Mouse (Mus musculus): ENCODE results near the gene Ifitm1. TPM values are rescaled to one million over a fixed set of nuclear protein-coding genes. Genes with fewer than 3 reads are reported as not detected.

Gene Ifitm1
- polyA plus RNA-seq, 1 experiment from 2014 or later = 91.5 TPM

GRCm38 (mm10) chr7:140982971-140983370, 15.9 kb downstream of the Ifitm1 start:
- H3K4me2 ChIP-seq = no peak overlapping the region
- H3K27me3 ChIP-seq = no peaks in the 10 kb centered on the region

GRCm38 (mm10) chr7:140987182-140988138, 20.4 kb downstream of the Ifitm1 start:
- no peak overlapping the region for H3K9ac ChIP-seq
- 72% methylated on average over 17 of the region's 17 CpGs for WGBS
- H3K4me2 ChIP-seq = no peak overlapping the region
- peaks cover 10% of the 10 kb centered on the region for H3K4me1 ChIP-seq
- H3K27me3 ChIP-seq = no peaks in the 10 kb centered on the region
- H3K27ac ChIP-seq = peak overlapping the region; percentile 22; the same call in 1 of the 2 replicates
- no peaks in the 10 kb centered on the region for H3K36me3 ChIP-seq
- H3K9me3 ChIP-seq = no peaks in the 10 kb centered on the region
- no peak overlapping the region for H3K4me3 ChIP-seq
- ATAC-seq (ENCODE audit: insufficient number of reproducible peaks, insufficient read depth, low FRiP score, low TSS enrichment, low read depth) = no peak

More at GRCm38 (mm10) chr7:140982971-140983370, 15.9 kb downstream of the Ifitm1 start:
- H3K36me3 ChIP-seq = no peaks in the 10 kb centered on the region
- H3K9ac ChIP-seq = no peak overlapping the region
- H3K4me3 ChIP-seq = no peak overlapping the region
- WGBS = 90% methylated on average over 7 of the region's 7 CpGs
- no peaks in the 10 kb centered on the region for H3K4me1 ChIP-seq
- no peak for ATAC-seq (ENCODE audit: insufficient number of reproducible peaks, insufficient read depth, low FRiP score, low TSS enrichment, low read depth)
- H3K9me3 ChIP-seq = no peaks in the 10 kb centered on the region
- no peak overlapping the region for H3K27ac ChIP-seq

DNA sequence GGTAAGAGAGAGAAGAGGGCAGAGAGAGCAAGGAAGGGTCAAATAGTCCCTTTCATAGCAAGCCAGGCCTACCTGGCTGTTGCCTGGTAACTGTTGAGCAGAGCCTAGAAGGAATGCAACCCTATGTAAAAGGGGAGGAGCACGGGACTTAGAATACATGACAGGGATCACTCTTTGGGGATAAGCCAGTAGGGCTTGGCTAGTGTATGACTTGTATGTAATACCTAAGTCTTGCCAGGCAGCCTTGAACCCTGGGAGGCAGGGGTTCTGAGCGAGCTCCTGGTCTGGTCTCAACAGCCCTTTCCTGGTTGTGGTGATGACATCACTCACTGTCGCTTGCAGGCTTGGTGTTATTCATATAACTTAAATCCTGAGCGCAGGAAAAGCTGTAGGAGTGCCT, 22.0 kb downstream of the Ifitm1 start:
- no peak for ATAC-seq (ENCODE audit: insufficient number of reproducible peaks, insufficient read depth, low FRiP score, low TSS enrichment, low read depth)
- H3K4me1 ChIP-seq = peaks cover 10% of the 10 kb centered on the region
- H3K4me3 ChIP-seq = no peak overlapping the region
- no peak overlapping the region for H3K9ac ChIP-seq
- no peak overlapping the region for H3K4me2 ChIP-seq
- no peaks in the 10 kb centered on the region for H3K27me3 ChIP-seq
- H3K9me3 ChIP-seq = no peaks in the 10 kb centered on the region
- 73% methylated on average over 4 of the region's 4 CpGs for WGBS
- no peaks in the 10 kb centered on the region for H3K36me3 ChIP-seq
- no peak overlapping the region for H3K27ac ChIP-seq

DNA sequence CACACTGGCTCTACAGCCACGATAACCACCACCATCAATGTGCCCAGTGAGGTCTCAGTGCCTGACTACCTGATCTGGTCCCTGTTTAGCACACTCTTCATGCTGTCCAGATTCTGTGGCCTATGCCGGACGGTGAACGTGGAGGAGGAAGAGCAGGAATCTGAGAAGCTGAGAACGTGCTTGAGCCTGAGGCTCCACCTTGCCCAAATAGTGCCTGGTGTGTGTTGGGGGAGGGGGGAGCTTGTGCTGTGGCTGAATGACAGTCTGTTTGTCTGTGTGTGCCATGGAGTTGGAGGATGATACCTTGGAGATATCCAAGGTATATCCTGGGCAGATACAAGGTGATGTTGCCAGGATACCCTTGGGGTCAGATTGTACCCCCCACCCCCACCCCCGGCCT, 23.2 kb downstream of the Ifitm1 start:
- no peak for ATAC-seq (ENCODE audit: insufficient number of reproducible peaks, insufficient read depth, low FRiP score, low TSS enrichment, low read depth)
- Histone ChIP-seq H3K36me3 (no peaks in the 10 kb centered on the region), H3K4me3 (no peak overlapping the region), H3K27ac (peak overlapping the region; percentile 22; the same call in 1 of the 2 replicates), H3K4me2 (no peak overlapping the region), H3K4me1 (peaks cover 10% of the 10 kb centered on the region), H3K9me3 (no peaks in the 10 kb centered on the region), H3K27me3 (no peaks in the 10 kb centered on the region), H3K9ac (no peak overlapping the region)
- 49% methylated on average over 6 of the region's 6 CpGs for WGBS

- no peak for ATAC-seq (ENCODE audit: insufficient number of reproducible peaks, insufficient read depth, low FRiP score, low TSS enrichment, low read depth)
- H3K4me1 ChIP-seq = peaks cover 10% of the 10 kb centered on the region
- H3K4me2 ChIP-seq = no peak overlapping the region
- no peaks in the 10 kb centered on the region for H3K27me3 ChIP-seq
- 51% methylated on average over 5 of the region's 5 CpGs for WGBS
- H3K9ac ChIP-seq = no peak overlapping the region
- no peak overlapping the region for H3K4me3 ChIP-seq
- H3K9me3 ChIP-seq = no peaks in the 10 kb centered on the region
- H3K27ac ChIP-seq = 0 out of 2 replicates have a peak overlapping the region, but pooled peaks have one; percentile 22
- H3K36me3 ChIP-seq = no peaks in the 10 kb centered on the region
Observed at GRCm38 (mm10) chr7:140990622-140991021, 23.6 kb downstream of the Ifitm1 start.

DNA sequence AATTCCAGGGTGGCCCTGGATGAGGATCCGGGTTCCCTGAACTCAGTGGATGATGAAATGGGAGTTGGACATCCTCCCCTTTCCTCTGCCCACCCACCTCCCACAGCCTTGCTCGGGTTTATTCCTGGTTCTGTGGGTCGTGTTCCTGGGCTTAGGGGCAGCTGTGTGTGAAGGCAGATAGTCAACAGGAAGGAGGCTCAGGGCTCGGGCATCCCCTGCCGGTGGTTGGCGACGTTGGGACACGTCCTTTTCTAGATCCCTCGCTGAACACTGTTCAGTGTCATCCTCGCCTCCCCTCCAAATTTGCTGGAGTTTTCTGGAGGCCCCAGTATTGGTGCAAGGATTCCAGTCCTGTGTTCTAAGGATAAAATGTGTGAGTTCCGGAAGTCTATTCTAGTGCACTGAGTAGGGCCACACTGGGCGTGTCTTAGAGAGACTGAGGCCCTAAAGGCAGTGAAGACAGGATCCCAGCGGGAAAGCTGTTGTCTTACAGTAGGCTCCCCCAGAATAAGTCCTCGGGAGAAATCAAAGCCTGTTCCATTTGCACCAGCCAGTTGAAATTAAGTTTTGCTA, 24.2 kb downstream of the Ifitm1 start:
- Histone ChIP-seq H3K36me3 (no peaks in the 10 kb centered on the region), H3K4me1 (peaks cover 10% of the 10 kb centered on the region), H3K4me2 (no peak overlapping the region), H3K9me3 (no peaks in the 10 kb centered on the region), H3K4me3 (no peak overlapping the region), H3K27me3 (no peaks in the 10 kb centered on the region), H3K9ac (no peak overlapping the region), H3K27ac (no peak overlapping the region)
- no peak for ATAC-seq (ENCODE audit: insufficient number of reproducible peaks, insufficient read depth, low FRiP score, low TSS enrichment, low read depth)
- 83% methylated on average over 14 of the region's 14 CpGs for WGBS

DNA sequence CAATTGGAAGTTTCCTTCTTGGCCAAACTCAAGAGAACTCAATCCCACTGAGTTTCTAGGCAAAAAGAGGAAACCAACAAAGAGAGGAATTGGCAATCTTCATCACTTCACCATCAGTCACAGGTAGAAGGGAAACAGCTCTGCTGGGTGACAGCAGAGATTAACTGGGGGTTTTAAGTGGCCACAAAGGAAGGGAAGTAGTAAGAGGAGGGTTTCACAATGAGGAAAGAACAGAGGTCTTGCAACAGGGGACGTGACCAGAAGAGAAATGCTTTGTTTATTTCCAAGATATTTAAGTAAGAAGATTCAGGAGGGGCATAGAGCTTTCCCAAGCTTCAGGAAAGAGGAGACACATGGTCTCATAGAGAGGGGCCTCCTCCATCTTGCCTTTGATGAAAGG, 30.8 kb downstream of the Ifitm1 start:
- H3K4me1 ChIP-seq = no peaks in the 10 kb centered on the region
- no peaks in the 10 kb centered on the region for H3K9me3 ChIP-seq
- H3K9ac ChIP-seq = no peak overlapping the region
- H3K27me3 ChIP-seq = no peaks in the 10 kb centered on the region
- H3K4me3 ChIP-seq = no peak overlapping the region
- WGBS = 54% methylated on average over 1 of the region's 1 CpGs
- ATAC-seq (ENCODE audit: insufficient number of reproducible peaks, insufficient read depth, low FRiP score, low TSS enrichment, low read depth) = no peak
- no peak overlapping the region for H3K4me2 ChIP-seq
- no peak overlapping the region for H3K27ac ChIP-seq
- H3K36me3 ChIP-seq = no peaks in the 10 kb centered on the region

DNA sequence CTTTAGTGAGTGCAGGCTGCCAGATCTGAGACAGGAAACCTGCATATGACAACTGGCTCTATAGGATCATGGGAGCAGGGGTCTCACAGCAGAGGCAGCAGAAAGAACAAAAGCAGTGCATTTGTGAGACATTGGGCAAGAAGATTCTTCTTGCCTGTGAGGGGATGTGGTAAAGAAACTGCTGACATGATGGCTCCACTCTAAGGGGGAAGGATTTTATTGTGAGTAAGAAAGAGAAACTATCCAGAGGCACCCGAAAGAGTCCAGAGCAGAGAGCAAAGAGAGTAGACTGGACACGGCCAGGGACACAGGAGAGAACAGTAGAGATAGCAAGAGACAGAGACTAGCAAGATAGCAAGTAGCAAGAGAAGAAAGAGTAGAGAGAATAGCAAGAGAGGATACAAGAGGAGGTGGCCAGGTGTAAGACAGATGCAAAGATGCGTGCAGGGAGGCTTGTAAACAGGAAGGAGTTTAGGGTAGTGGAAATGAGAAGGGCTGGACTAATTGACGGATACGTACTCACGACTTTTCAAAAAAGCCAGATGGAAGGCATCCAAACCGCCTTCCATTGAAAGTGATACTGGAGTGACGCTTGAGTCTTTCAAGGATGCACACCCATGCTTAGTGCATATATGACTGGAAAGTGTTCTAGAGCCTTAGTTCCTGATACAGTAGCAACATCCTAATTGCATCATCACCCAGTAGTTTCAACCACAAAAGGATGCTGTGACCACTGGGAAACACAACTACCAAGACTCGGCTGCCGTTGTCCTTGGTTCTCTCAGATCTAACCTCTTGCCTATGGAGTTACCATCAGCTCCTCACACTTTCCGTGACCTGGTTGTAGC, 32.1 kb downstream of the Ifitm1 start:
- ATAC-seq (ENCODE audit: insufficient number of reproducible peaks, insufficient read depth, low FRiP score, low TSS enrichment, low read depth) = no peak
- H3K4me2 ChIP-seq = no peak overlapping the region
- 87% methylated on average over 11 of the region's 11 CpGs for WGBS
- no peaks in the 10 kb centered on the region for H3K27me3 ChIP-seq
- no peak overlapping the region for H3K9ac ChIP-seq
- no peaks in the 10 kb centered on the region for H3K36me3 ChIP-seq
- H3K4me1 ChIP-seq = no peaks in the 10 kb centered on the region
- no peak overlapping the region for H3K4me3 ChIP-seq
- no peak overlapping the region for H3K27ac ChIP-seq
- no peaks in the 10 kb centered on the region for H3K9me3 ChIP-seq

GRCm38 (mm10) chr7:141000881-141001708, 34.1 kb downstream of the Ifitm1 start:
- Histone ChIP-seq H3K27me3 (no peaks in the 10 kb centered on the region), H3K4me1 (no peaks in the 10 kb centered on the region), H3K9ac (no peak overlapping the region), H3K4me2 (no peak overlapping the region), H3K27ac (no peak overlapping the region), H3K4me3 (no peak overlapping the region), H3K9me3 (no peaks in the 10 kb centered on the region), H3K36me3 (no peaks in the 10 kb centered on the region)
- no peak for ATAC-seq (ENCODE audit: insufficient number of reproducible peaks, insufficient read depth, low FRiP score, low TSS enrichment, low read depth)
- WGBS = 76% methylated on average over 15 of the region's 15 CpGs

- no peaks in the 10 kb centered on the region for H3K9me3 ChIP-seq
- no peak overlapping the region for H3K4me3 ChIP-seq
- H3K27me3 ChIP-seq = no peaks in the 10 kb centered on the region
- no peak for ATAC-seq (ENCODE audit: insufficient number of reproducible peaks, insufficient read depth, low FRiP score, low TSS enrichment, low read depth)
- H3K36me3 ChIP-seq = no peaks in the 10 kb centered on the region
- no peak overlapping the region for H3K4me2 ChIP-seq
- H3K27ac ChIP-seq = no peak overlapping the region
- H3K4me1 ChIP-seq = peaks cover 3% of the 10 kb centered on the region
- no peak overlapping the region for H3K9ac ChIP-seq
- WGBS = 79% methylated on average over 5 of the region's 5 CpGs
Observed at GRCm38 (mm10) chr7:141003248-141004010, 36.4 kb downstream of the Ifitm1 start.
